Mouse (Mus musculus) CD4-positive naive resting alpha-beta T cell, adult 57 days (primary cell): ENCODE results near the gene L1cam. TPM values are rescaled to one million over a fixed set of nuclear protein-coding genes. Genes with fewer than 3 reads are reported as not detected.

ENCODE experiments used
- total RNA-seq: library from RNA; stranded (reverse); gene quantifications from one replicate; pipeline ENCODE4 v1.2.4, GENCODE M21; 2023

The L1cam gene
- total RNA-seq, result 50.8 TPM

GRCm38 (mm10) chrX:73895719-73896118 is at the start of gene L1cam:
Gene L1cam (minus strand): TSS chrX:73896105.

GRCm38 (mm10) chrX:73930402-73931062 is 34.6 kb upstream of the L1cam start, which contains the start of gene Renbp:
Gene Renbp (minus strand): TSS chrX:73930850.

GRCm38 (mm10) chrX:73921823-73922549 is 26.1 kb upstream of the L1cam start, which contains the start of the genes Arhgap4 and Naa10:
Gene Arhgap4 (minus strand): TSS chrX:73921870.
Gene Naa10 (minus strand): TSS chrX:73921944.

GRCm38 (mm10) chrX:73891551-73892152 is 4.3 kb downstream of the L1cam start, which contains the start of gene Avpr2:
Gene Avpr2 (plus strand): TSS chrX:73892102.

GRCm38 (mm10) chrX:73824185-73825151 is 71.4 kb downstream of the L1cam start, which contains the start of gene Pdzd4:
Gene Pdzd4 (minus strand): TSS chrX:73824969.

Other genes starting within 250 kb of the L1cam start
- 0.92 TPM for gene Pnck, start 236.0 kb downstream of the L1cam start, total RNA-seq
- 1.0 TPM for gene Slc6a8, start 223.0 kb downstream of the L1cam start, total RNA-seq
- gene Bcap31, start 179.9 kb downstream of the L1cam start, total RNA-seq, result 122 TPM
- gene Abcd1, start 179.5 kb downstream of the L1cam start, total RNA-seq, result 39.5 TPM
- gene Plxnb3, start 139.0 kb downstream of the L1cam start, total RNA-seq, result not detected
- 7.0 TPM for gene Srpk3, start 121.7 kb downstream of the L1cam start, total RNA-seq
- 137 TPM for gene Idh3g, start 109.2 kb downstream of the L1cam start, total RNA-seq
- 106 TPM for gene Ssr4, start 109.1 kb downstream of the L1cam start, total RNA-seq
- 3.0 TPM for gene Pdzd4, start 71.1 kb downstream of the L1cam start, total RNA-seq
- gene Avpr2, start 4.0 kb downstream of the L1cam start, total RNA-seq, result not detected
- 295 TPM for gene Arhgap4, start 25.8 kb upstream of the L1cam start, total RNA-seq
- gene Naa10, start 25.8 kb upstream of the L1cam start, total RNA-seq, result 70.7 TPM
- gene Renbp, start 34.7 kb upstream of the L1cam start, total RNA-seq, result 5.5 TPM
- 84.8 TPM for gene Hcfc1, start 70.3 kb upstream of the L1cam start, total RNA-seq
- 112 TPM for gene Irak1, start 127.8 kb upstream of the L1cam start, total RNA-seq
- not detected for gene Opn1mw, start 231.4 kb upstream of the L1cam start, total RNA-seq
- gene Mecp2, start 239.3 kb upstream of the L1cam start, total RNA-seq, result 55.7 TPM